Mouse (Mus musculus): ENCODE results near the gene Il17f. TPM values are rescaled to one million over a fixed set of nuclear protein-coding genes. Genes with fewer than 3 reads are reported as not detected.

Il17f gene
- 0.97 TPM for polyA plus RNA-seq (2014; fragmentation: Illumina TruSeq; extraction: RNeasy Lipid Tissue Mini Kit (QIAGEN cat#74804))

DNA sequence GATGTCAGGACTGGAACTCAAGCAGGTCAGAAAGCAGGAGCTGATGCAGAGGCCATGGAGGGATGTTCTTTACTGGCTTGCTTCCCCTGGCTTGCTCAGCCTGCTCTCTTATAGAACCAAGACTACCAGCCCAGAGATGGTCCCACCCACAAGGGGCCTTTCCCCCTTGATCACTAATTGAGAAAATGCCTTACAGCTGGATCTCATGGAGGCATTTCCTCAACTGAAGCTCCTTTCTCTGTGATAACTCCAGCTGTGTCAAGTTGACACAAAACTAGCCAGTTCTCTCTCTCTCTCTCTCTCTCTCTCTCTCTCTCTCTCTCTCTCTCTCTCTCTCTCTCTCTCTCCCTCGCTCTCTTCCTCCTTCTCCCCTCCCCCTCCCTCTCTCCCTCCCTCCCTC is at the start of gene Il17f:
TSS of gene Il17f (minus strand) at position 101 of the 400 bp plus-strand sequence.

GRCm38 (mm10) chr1:20819771-20820605 is 29.6 kb upstream of the Il17f start, which contains the start of gene Mcm3:
TSS of gene Mcm3 (minus strand) at chr1:20820312.

GRCm38 (mm10) chr1:20730903-20731302 is 59.5 kb downstream of the Il17f start, which contains the start of gene Il17a:
TSS of gene Il17a (plus strand) at chr1:20730905.

Other genes starting within 250 kb of the Il17f start
- gene Pkhd1, start 172.6 kb downstream of the Il17f start, polyA plus RNA-seq (2014; fragmentation: Illumina TruSeq; extraction: RNeasy Lipid Tissue Mini Kit (QIAGEN cat#74804)): 0.11 TPM
- not detected for gene Il17a, start 59.7 kb downstream of the Il17f start, polyA plus RNA-seq (2014; fragmentation: Illumina TruSeq; extraction: RNeasy Lipid Tissue Mini Kit (QIAGEN cat#74804))
- 12.9 TPM for gene Mcm3, start 29.7 kb upstream of the Il17f start, polyA plus RNA-seq (2014; fragmentation: Illumina TruSeq; extraction: RNeasy Lipid Tissue Mini Kit (QIAGEN cat#74804))
- gene Paqr8, start 100.0 kb upstream of the Il17f start, polyA plus RNA-seq (2014; fragmentation: Illumina TruSeq; extraction: RNeasy Lipid Tissue Mini Kit (QIAGEN cat#74804)): 55.9 TPM
- gene Efhc1, start 161.0 kb upstream of the Il17f start, polyA plus RNA-seq (2014; fragmentation: Illumina TruSeq; extraction: RNeasy Lipid Tissue Mini Kit (QIAGEN cat#74804)): 9.7 TPM